Mouse (Mus musculus) hindbrain, embryonic 15.5 days (tissue): ENCODE measurements around the gene Gm5662. TPM values are rescaled to one million over a fixed set of nuclear protein-coding genes. Genes with fewer than 3 reads are reported as not detected.
"Not testable (repeated sequence)": the region's sequence is repeated elsewhere in the genome, so short reads cannot be mapped to it uniquely, and the experiment has no call there.

Experiments used
- ATAC-seq: fragments of 200-750 bp; cut with Nextera tagmentation; 2 replicates; pipeline ENCODE4 v1.8.0; 2017; ENCODE audit warnings: low read depth, moderate number of reproducible peaks, moderate TSS enrichment; ENCODE audit not compliant: low FRiP score
- H3K27ac ChIP-seq: fragments of 300-500 bp; sonication (generic); replicated peaks from 2 replicates; pipeline ENCODE4 v1.5.1; 2015; ENCODE audit warnings: mild to moderate bottlenecking, inconsistent platforms
- H3K27me3 ChIP-seq: fragments of 300-500 bp; sonication (generic); 2 replicates; pipeline ENCODE4 v1.6.1; 2015; ENCODE audit warnings: control low read depth, inconsistent platforms
- H3K36me3 ChIP-seq: fragments of 300-500 bp; sonication (generic); 2 replicates; pipeline ENCODE4 v1.6.1; 2015; ENCODE audit warnings: control low read depth, inconsistent platforms
- H3K4me1 ChIP-seq: fragments of 300-500 bp; sonication (generic); replicated peaks from 2 replicates; pipeline ENCODE4 v1.6.1; 2015; ENCODE audit warnings: control low read depth, inconsistent platforms
- H3K4me2 ChIP-seq: fragments of 300-500 bp; sonication (generic); 2 replicates; pipeline ENCODE4 v1.6.1; 2015; ENCODE audit warnings: moderate library complexity, mild to moderate bottlenecking, inconsistent platforms
- H3K4me3 ChIP-seq: fragments of 300-500 bp; sonication (generic); 2 replicates; pipeline ENCODE4 v1.5.1; 2015; ENCODE audit warnings: mild to moderate bottlenecking, inconsistent platforms
- H3K9ac ChIP-seq: fragments of 300-500 bp; sonication (generic); 2 replicates; pipeline ENCODE4 v1.6.1; 2015; ENCODE audit warnings: inconsistent platforms
- H3K9me3 ChIP-seq: fragments of 300-500 bp; sonication (generic); 2 replicates; pipeline ENCODE4 v1.6.1; 2016; ENCODE audit warnings: control low read depth, inconsistent platforms
- WGBS: fragments of 180-500 bp; shearing (Covaris S2); methylation state at CpG from one replicate; pipeline ENCODE4 v1.1.7; 2015; 5-methylcytosine and 5-hydroxymethylcytosine counted together
- polyA plus RNA-seq: library from polyadenylated mRNA; unstranded; fragments of >200 nt; fragmentation: Nextera tagmentation; extraction: Ambion mirVana; gene quantifications from 2 replicates; pipeline ENCODE4 v1.2.1, GENCODE M21; 2015

Gm5662 gene
- not detected in 2 replicates for polyA plus RNA-seq

GRCm38 (mm10) chr12:88274400-88274799 is at the start of gene Gm5662:
Gene Gm5662 (minus strand): TSS chr12:88274500.
- H3K4me2 ChIP-seq, ATAC-seq, H3K36me3 ChIP-seq, H3K27ac ChIP-seq, H3K27me3 ChIP-seq, H3K4me1 ChIP-seq, H3K9me3 ChIP-seq, H3K9ac ChIP-seq, H3K4me3 ChIP-seq: not testable (repeated sequence)
- 90% methylated on average over 5 of the region's 5 CpGs for WGBS

GRCm38 (mm10) chr12:88323926-88324325 is 49.6 kb upstream of the Gm5662 start, which contains the start of gene Gm5039:
Gene Gm5039 (minus strand): TSS chr12:88324026.
- H3K4me3 ChIP-seq, H3K9ac ChIP-seq, H3K27ac ChIP-seq, H3K36me3 ChIP-seq, ATAC-seq, H3K4me2 ChIP-seq, H3K27me3 ChIP-seq, H3K9me3 ChIP-seq, H3K4me1 ChIP-seq: not testable (repeated sequence)
- WGBS, result 88% methylated on average over 2 of the region's 2 CpGs

GRCm38 (mm10) chr12:88314556-88314955 is 40.3 kb upstream of the Gm5662 start:
- no peaks in the 10 kb centered on the region for H3K36me3 ChIP-seq
- no peak overlapping the region for H3K4me3 ChIP-seq
- H3K9ac ChIP-seq, result no peak overlapping the region
- ATAC-seq, result no peak
- H3K27ac ChIP-seq, result no peak overlapping the region
- no peaks in the 10 kb centered on the region for H3K4me1 ChIP-seq
- H3K27me3 ChIP-seq, result no peaks in the 10 kb centered on the region
- no peak overlapping the region for H3K4me2 ChIP-seq
- WGBS, result 79% methylated on average over 3 of the region's 3 CpGs
- H3K9me3 ChIP-seq, result no peaks in the 10 kb centered on the region

- H3K9ac ChIP-seq, H3K4me3 ChIP-seq, ATAC-seq, H3K27me3 ChIP-seq, H3K27ac ChIP-seq, H3K4me1 ChIP-seq, H3K4me2 ChIP-seq, H3K9me3 ChIP-seq, H3K36me3 ChIP-seq: not testable (repeated sequence)
- 85% methylated on average over 2 of the region's 2 CpGs for WGBS
These were observed 22.9 kb upstream of the Gm5662 start for GRCm38 (mm10) chr12:88297171-88297570.

GRCm38 (mm10) chr12:88293082-88293481 is 18.8 kb upstream of the Gm5662 start:
- H3K36me3 ChIP-seq, H3K9me3 ChIP-seq, H3K4me1 ChIP-seq, H3K9ac ChIP-seq, H3K27ac ChIP-seq, H3K27me3 ChIP-seq, H3K4me2 ChIP-seq, ATAC-seq, H3K4me3 ChIP-seq: not testable (repeated sequence)
- 79% methylated on average over 4 of the region's 4 CpGs for WGBS

- not testable (repeated sequence) for H3K27me3 ChIP-seq, H3K4me2 ChIP-seq, H3K4me3 ChIP-seq, H3K9me3 ChIP-seq, H3K36me3 ChIP-seq, H3K4me1 ChIP-seq, ATAC-seq, H3K9ac ChIP-seq, H3K27ac ChIP-seq
- WGBS, result 91% methylated on average over 4 of the region's 5 CpGs
These were observed 10.9 kb upstream of the Gm5662 start for GRCm38 (mm10) chr12:88285224-88285623.

GRCm38 (mm10) chr12:88257241-88257640 is 17.1 kb downstream of the Gm5662 start:
- WGBS, result 59% methylated on average over 1 of the region's 1 CpGs
- Histone ChIP-seq H3K27ac (no peak overlapping the region), H3K4me2 (no peak overlapping the region), H3K27me3 (no peaks in the 10 kb centered on the region), H3K4me1 (no peaks in the 10 kb centered on the region), H3K4me3 (no peak overlapping the region), H3K9me3 (no peaks in the 10 kb centered on the region), H3K9ac (no peak overlapping the region), H3K36me3 (no peaks in the 10 kb centered on the region)
- no peak for ATAC-seq

GRCm38 (mm10) chr12:88255917-88256316 is 18.4 kb downstream of the Gm5662 start:
- H3K9me3 ChIP-seq, H3K36me3 ChIP-seq, H3K4me3 ChIP-seq, H3K27me3 ChIP-seq, H3K27ac ChIP-seq, H3K9ac ChIP-seq, H3K4me2 ChIP-seq, H3K4me1 ChIP-seq, ATAC-seq: not testable (repeated sequence)
- 73% methylated on average over 2 of the region's 2 CpGs for WGBS

- 81% methylated on average over 2 of the region's 2 CpGs for WGBS
- H3K9me3 ChIP-seq, H3K4me2 ChIP-seq, H3K27ac ChIP-seq, H3K9ac ChIP-seq, ATAC-seq, H3K4me3 ChIP-seq, H3K4me1 ChIP-seq, H3K36me3 ChIP-seq, H3K27me3 ChIP-seq: not testable (repeated sequence)
These were observed 24.3 kb downstream of the Gm5662 start, which contains the start of gene Gm8332 for GRCm38 (mm10) chr12:88250000-88250399. Gene Gm8332 (minus strand): TSS chr12:88250100.

- not testable (repeated sequence) for ATAC-seq, H3K4me3 ChIP-seq, H3K4me1 ChIP-seq, H3K36me3 ChIP-seq, H3K4me2 ChIP-seq, H3K27ac ChIP-seq, H3K9me3 ChIP-seq, H3K27me3 ChIP-seq, H3K9ac ChIP-seq
These were observed 28.5 kb downstream of the Gm5662 start for GRCm38 (mm10) chr12:88245786-88246185.

- H3K4me2 ChIP-seq, H3K9ac ChIP-seq, ATAC-seq, H3K27ac ChIP-seq, H3K4me1 ChIP-seq, H3K4me3 ChIP-seq, H3K36me3 ChIP-seq, H3K9me3 ChIP-seq, H3K27me3 ChIP-seq: not testable (repeated sequence)
- WGBS, result 38% methylated on average over 1 of the region's 1 CpGs
These were observed 31.4 kb downstream of the Gm5662 start for GRCm38 (mm10) chr12:88242940-88243339.
